Mouse (Mus musculus) myocyte (in vitro differentiated cells): ENCODE results near the gene Srgap2. TPM values are rescaled to one million over a fixed set of nuclear protein-coding genes. Genes with fewer than 3 reads are reported as not detected.

Source experiments
- H3K27me3 ChIP-seq: one replicate; pipeline ENCODE4 v1.6.1; 2011; ENCODE audit not compliant: control insufficient read depth, insufficient read depth, insufficient read length
- H3K36me3 ChIP-seq: one replicate; pipeline ENCODE4 v1.6.1; 2011; ENCODE audit not compliant: control insufficient read depth, insufficient read depth
- H3K4me2 ChIP-seq: one replicate; pipeline ENCODE4 v1.6.1; 2011; ENCODE audit warnings: low read depth, control low read depth
- H3K4me3 ChIP-seq: one replicate; pipeline ENCODE4 v1.5.1; 2011; ENCODE audit warnings: mild to moderate bottlenecking, control low read depth, moderate library complexity
- H3K79me2 ChIP-seq: one replicate; pipeline ENCODE4 v1.6.1; 2011; ENCODE audit not compliant: control insufficient read depth, insufficient read depth
- H3ac ChIP-seq: one replicate; pipeline ENCODE4 v1.6.1; 2011; ENCODE audit not compliant: control insufficient read depth, insufficient read length
- CEBPB ChIP-seq: IDR thresholded peaks from 2 replicates; pipeline ENCODE4 v1.6.1; 2011; ENCODE audit warnings: mild to moderate bottlenecking, moderate library complexity; ENCODE audit not compliant: poor library complexity, insufficient read depth, severe bottlenecking
- E2F4 ChIP-seq: IDR thresholded peaks from one replicate; pipeline ENCODE4 v1.6.1; 2011; ENCODE audit warnings: mild to moderate bottlenecking, control low read depth, moderate library complexity; ENCODE audit not compliant: insufficient read depth
- MAX ChIP-seq: IDR thresholded peaks from one replicate; pipeline ENCODE4 v1.6.1; 2011; ENCODE audit warnings: low read depth, mild to moderate bottlenecking, control low read depth
- MYOD1 ChIP-seq, 3 experiments: IDR thresholded peaks; one replicate each; pipeline ENCODE4 v1.6.1; 2011; ENCODE audit warnings: control low read depth in 2 of 3, low read depth in 2 of 3, mild to moderate bottlenecking in 2 of 3, moderate library complexity in 1 of 3; ENCODE audit not compliant: insufficient read length in 2 of 3, control insufficient read depth in 1 of 3
- MYOG ChIP-seq, 3 experiments: IDR thresholded peaks; one replicate each; pipeline ENCODE4 v1.6.1; 2011; ENCODE audit warnings: control low read depth in 2 of 3, low read depth in 2 of 3, mild to moderate bottlenecking in 2 of 3; ENCODE audit not compliant: insufficient read length in 2 of 3, control insufficient read depth in 1 of 3, insufficient read depth in 1 of 3
- POLR2A ChIP-seq: IDR thresholded peaks from one replicate; pipeline ENCODE4 v1.6.1; 2011; ENCODE audit warnings: low read depth, mild to moderate bottlenecking, control low read depth, moderate library complexity; ENCODE audit not compliant: insufficient read length
- POLR2AphosphoS2 ChIP-seq: IDR thresholded peaks from one replicate; pipeline ENCODE4 v1.6.1; 2011; ENCODE audit warnings: low read depth, control low read depth; ENCODE audit not compliant: insufficient read length
- REST ChIP-seq: IDR thresholded peaks from one replicate; pipeline ENCODE4 v1.6.1; 2011; ENCODE audit warnings: mild to moderate bottlenecking, control low read depth, moderate library complexity; ENCODE audit not compliant: insufficient read depth, insufficient read length
- SRF ChIP-seq: IDR thresholded peaks from one replicate; pipeline ENCODE4 v1.6.1; 2011; ENCODE audit warnings: low read depth; ENCODE audit not compliant: control insufficient read depth, insufficient read length
- TCF12 ChIP-seq: IDR thresholded peaks from one replicate; pipeline ENCODE4 v1.6.1; 2011; ENCODE audit warnings: mild to moderate bottlenecking, control low read depth; ENCODE audit not compliant: poor library complexity, insufficient read depth, severe bottlenecking
- TCF3 ChIP-seq: IDR thresholded peaks from one replicate; pipeline ENCODE4 v1.6.1; 2011; ENCODE audit warnings: low read depth, control low read depth; ENCODE audit not compliant: insufficient read length
- USF1 ChIP-seq: IDR thresholded peaks from one replicate; pipeline ENCODE4 v1.6.1; 2011; ENCODE audit warnings: low read depth, mild to moderate bottlenecking, control low read depth, moderate library complexity
- polyA plus RNA-seq: library from polyadenylated mRNA; unstranded; fragments of >200 nt; fragmentation: generic; extraction: Trizol; gene quantifications from one replicate; pipeline ENCODE4 v1.2.1, GENCODE M21; 2012; ENCODE audit warnings: missing spikeins

Srgap2 gene
- polyA plus RNA-seq, 1 experiment: 19.1 TPM

- Histone ChIP-seq H3K4me2 (no peak overlapping the region), H3K4me3 (no peak overlapping the region), H3K79me2 (peaks cover 82% of the 10 kb centered on the region), H3K27me3 (no peaks in the 10 kb centered on the region), H3K36me3 (no peaks in the 10 kb centered on the region), H3ac (no peak overlapping the region)
- TF ChIP-seq TCF3: no peak
- no peak for TF ChIP-seq CEBPB
- no peak for TF ChIP-seq POLR2AphosphoS2
- TF ChIP-seq E2F4: no peak
- TF ChIP-seq MAX: no peak
- no peak for TF ChIP-seq USF1
- TF ChIP-seq REST: no peak
- no peak for TF ChIP-seq MYOG (IDR thresholded peaks at IDR 0.05; ENCODE audit: control insufficient read depth in 1 of 3, insufficient read depth in 1 of 3, insufficient read length in 2 of 3, low read depth in 2 of 3)
- TF ChIP-seq MYOD1 (IDR thresholded peaks at IDR 0.05; ENCODE audit: control insufficient read depth in 1 of 3, insufficient read length in 2 of 3, low read depth in 2 of 3): no peak
- TF ChIP-seq TCF12: no peak
Measured at GRCm38 (mm10) chr1:131498231-131498630, 28.9 kb downstream of the Srgap2 start.

GRCm38 (mm10) chr1:131493966-131494898 is 32.9 kb downstream of the Srgap2 start:
- no peak overlapping the region for H3K4me2 ChIP-seq
- H3K79me2 ChIP-seq: peaks cover 89% of the 10 kb centered on the region
- no peak overlapping the region for H3K4me3 ChIP-seq
- no peak for TF ChIP-seq USF1
- no peak for TF ChIP-seq POLR2A
- H3K36me3 ChIP-seq: no peaks in the 10 kb centered on the region
- H3ac ChIP-seq: no peak overlapping the region
- H3K27me3 ChIP-seq: no peaks in the 10 kb centered on the region

- H3ac ChIP-seq: no peak overlapping the region
- no peaks in the 10 kb centered on the region for H3K36me3 ChIP-seq
- H3K4me3 ChIP-seq: no peak overlapping the region
- peak overlapping the region; percentile 8 for H3K4me2 ChIP-seq
- H3K27me3 ChIP-seq: no peaks in the 10 kb centered on the region
- peaks cover 86% of the 10 kb centered on the region for H3K79me2 ChIP-seq
- TF ChIP-seq MYOD1 (IDR thresholded peaks at IDR 0.05; ENCODE audit: control insufficient read depth in 1 of 3, insufficient read length in 2 of 3, low read depth in 2 of 3) (peak in 2 of 3 experiments; percentile 24 to 55), MYOG (IDR thresholded peaks at IDR 0.05; ENCODE audit: control insufficient read depth in 1 of 3, insufficient read depth in 1 of 3, insufficient read length in 2 of 3, low read depth in 2 of 3) (peak in 2 of 3 experiments; percentile 10 to 24), TCF3 (no peak)
Measured at GRCm38 (mm10) chr1:131492360-131492759, 34.8 kb downstream of the Srgap2 start.

- TF ChIP-seq SRF: no peak
- no peak for TF ChIP-seq POLR2AphosphoS2
- TF ChIP-seq POLR2A: no peak
- no peak for TF ChIP-seq MYOG (IDR thresholded peaks at IDR 0.05; ENCODE audit: control insufficient read depth in 1 of 3, insufficient read depth in 1 of 3, insufficient read length in 2 of 3, low read depth in 2 of 3)
- TF ChIP-seq REST: no peak
- TF ChIP-seq MYOD1 (IDR thresholded peaks at IDR 0.05; ENCODE audit: control insufficient read depth in 1 of 3, insufficient read length in 2 of 3, low read depth in 2 of 3): no peak
- TF ChIP-seq MAX: no peak
- no peak for TF ChIP-seq TCF12
- TF ChIP-seq E2F4: no peak
- TF ChIP-seq TCF3: no peak
- no peak for TF ChIP-seq USF1
- TF ChIP-seq CEBPB: no peak
- Histone ChIP-seq H3K4me3 (no peak overlapping the region), H3K79me2 (peaks cover 84% of the 10 kb centered on the region), H3K4me2 (no peak overlapping the region), H3K36me3 (no peaks in the 10 kb centered on the region), H3ac (no peak overlapping the region), H3K27me3 (no peaks in the 10 kb centered on the region)
Measured at GRCm38 (mm10) chr1:131491579-131491978, 35.6 kb downstream of the Srgap2 start.

GRCm38 (mm10) chr1:131489312-131489711 is 37.8 kb downstream of the Srgap2 start:
- no peaks in the 10 kb centered on the region for H3K36me3 ChIP-seq
- TF ChIP-seq SRF: no peak
- TF ChIP-seq POLR2A: no peak
- no peak for TF ChIP-seq MAX
- no peak for TF ChIP-seq TCF12
- TF ChIP-seq POLR2AphosphoS2: no peak
- TF ChIP-seq MYOD1 (IDR thresholded peaks at IDR 0.05; ENCODE audit: control insufficient read depth in 1 of 3, insufficient read length in 2 of 3, low read depth in 2 of 3): no peak
- no peak for TF ChIP-seq CEBPB
- no peak for TF ChIP-seq MYOG (IDR thresholded peaks at IDR 0.05; ENCODE audit: control insufficient read depth in 1 of 3, insufficient read depth in 1 of 3, insufficient read length in 2 of 3, low read depth in 2 of 3)
- no peak for TF ChIP-seq TCF3
- TF ChIP-seq E2F4: no peak
- H3K79me2 ChIP-seq: peaks cover 92% of the 10 kb centered on the region

More at GRCm38 (mm10) chr1:131489312-131489711, 37.8 kb downstream of the Srgap2 start:
- H3ac ChIP-seq: no peak overlapping the region
- H3K4me2 ChIP-seq: no peak overlapping the region
- H3K4me3 ChIP-seq: no peak overlapping the region
- no peaks in the 10 kb centered on the region for H3K27me3 ChIP-seq
